Mouse (Mus musculus) spleen, adult 2 months (tissue): ENCODE measurements around the gene Ttyh2. TPM values are rescaled to one million over a fixed set of nuclear protein-coding genes. Genes with fewer than 3 reads are reported as not detected.

Experiments
- DNase-seq, 2 experiments: peaks; one replicate each; pipeline versions ENCODE4 v3.0.0 to v3.0.0-alpha.2; 2012 to 2021; ENCODE audit warnings: low spot score in 2 of 2, low read depth in 1 of 2
- H3K27ac ChIP-seq: fragments of 200-500 bp; 2 replicates; pipeline ENCODE4 v1.5.1; 2012; ENCODE audit warnings: low read length, inconsistent platforms; ENCODE audit not compliant: insufficient read depth
- H3K27me3 ChIP-seq: fragments of 200-500 bp; 2 replicates; pipeline ENCODE4 v1.6.1; 2012; ENCODE audit warnings: mild to moderate bottlenecking, moderate library complexity, low read length, inconsistent platforms; ENCODE audit not compliant: control insufficient read depth, insufficient read depth
- H3K36me3 ChIP-seq: fragments of 200-500 bp; 2 replicates; pipeline ENCODE4 v1.6.1; 2012; ENCODE audit warnings: mild to moderate bottlenecking, low read length, inconsistent platforms; ENCODE audit not compliant: control insufficient read depth, insufficient read depth
- H3K4me1 ChIP-seq: fragments of 200-500 bp; 2 replicates; pipeline ENCODE4 v1.6.1; 2011; ENCODE audit warnings: inconsistent platforms; ENCODE audit not compliant: control insufficient read depth, insufficient read depth, insufficient read length
- H3K4me3 ChIP-seq: fragments of 200-500 bp; 2 replicates; pipeline ENCODE4 v1.5.1; 2011; ENCODE audit warnings: mild to moderate bottlenecking, inconsistent platforms; ENCODE audit not compliant: insufficient read depth, insufficient read length; ENCODE audit errors: extremely low read depth
- CTCF ChIP-seq: fragments of 200-500 bp; IDR thresholded peaks from 2 replicates; pipeline ENCODE4 v1.5.1; 2011; ENCODE audit warnings: mild to moderate bottlenecking, inconsistent platforms; ENCODE audit not compliant: insufficient read depth, insufficient read length, insufficient replicate concordance; ENCODE audit errors: extremely low read depth
- POLR2A ChIP-seq: fragments of 200-500 bp; IDR thresholded peaks from 2 replicates; pipeline ENCODE4 v1.6.1; 2011; ENCODE audit warnings: low read depth, low read length, inconsistent platforms
- WGBS: fragments of 180-500 bp; shearing (Covaris S2); methylation state at CpG from one replicate; pipeline ENCODE4 v1.1.7; 2018; 5-methylcytosine and 5-hydroxymethylcytosine counted together
- polyA plus RNA-seq: library from polyadenylated mRNA; depleted of rRNA; stranded (reverse); fragments of >200 nt; gene quantifications from 2 replicates; pipeline ENCODE4 v1.2.3, GENCODE M21; 2012; rRNA removed

The Ttyh2 gene
- polyA plus RNA-seq = 18.0 and 19.2 TPM in 2 replicates

DNA sequence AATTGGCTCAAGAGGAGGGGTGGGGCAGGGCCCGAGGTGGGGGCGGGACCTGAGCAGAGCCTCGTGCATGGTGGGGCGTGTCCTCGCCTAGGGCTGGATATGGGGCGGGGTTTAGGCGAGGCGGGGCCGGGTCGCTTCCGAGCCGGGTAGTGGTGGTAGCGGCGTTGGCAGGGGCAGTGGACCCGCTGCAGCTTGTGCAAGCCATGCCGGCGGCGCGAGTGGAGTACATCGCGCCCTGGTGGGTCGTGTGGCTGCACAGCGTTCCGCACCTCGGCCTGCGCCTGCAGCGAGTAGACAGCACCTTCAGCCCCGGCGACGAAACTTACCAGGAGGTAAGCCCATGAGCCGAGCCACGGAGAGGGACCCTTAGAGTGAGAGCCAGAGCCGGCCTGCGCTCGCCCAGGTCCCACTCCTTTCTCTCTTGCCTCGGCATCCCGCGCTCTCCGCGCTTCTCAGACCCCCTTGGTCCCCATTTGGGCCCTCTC is at the start of gene Ttyh2:
Ttyh2 (plus strand) TSS at position 91 of the 485 bp plus-strand sequence.
- peak in 1 of 2 experiments; percentile 69 for DNase-seq
- WGBS = under 1% methylated on average over 40 of the region's 40 CpGs
- Histone ChIP-seq H3K27me3 (0 out of 2 replicates have a peak, but pooled peaks cover 4% of the 10 kb centered on the region), H3K36me3 (peaks cover 24% of the 10 kb centered on the region), H3K4me1 (peaks cover 15% of the 10 kb centered on the region), H3K4me3 (peak within 1 kb of the TSS; percentile 59), H3K27ac (peak within 1 kb of the TSS; percentile 5; the same call in 1 of the 2 replicates)
- TF ChIP-seq CTCF = no peak
- peak; percentile 43 for TF ChIP-seq POLR2A

DNA sequence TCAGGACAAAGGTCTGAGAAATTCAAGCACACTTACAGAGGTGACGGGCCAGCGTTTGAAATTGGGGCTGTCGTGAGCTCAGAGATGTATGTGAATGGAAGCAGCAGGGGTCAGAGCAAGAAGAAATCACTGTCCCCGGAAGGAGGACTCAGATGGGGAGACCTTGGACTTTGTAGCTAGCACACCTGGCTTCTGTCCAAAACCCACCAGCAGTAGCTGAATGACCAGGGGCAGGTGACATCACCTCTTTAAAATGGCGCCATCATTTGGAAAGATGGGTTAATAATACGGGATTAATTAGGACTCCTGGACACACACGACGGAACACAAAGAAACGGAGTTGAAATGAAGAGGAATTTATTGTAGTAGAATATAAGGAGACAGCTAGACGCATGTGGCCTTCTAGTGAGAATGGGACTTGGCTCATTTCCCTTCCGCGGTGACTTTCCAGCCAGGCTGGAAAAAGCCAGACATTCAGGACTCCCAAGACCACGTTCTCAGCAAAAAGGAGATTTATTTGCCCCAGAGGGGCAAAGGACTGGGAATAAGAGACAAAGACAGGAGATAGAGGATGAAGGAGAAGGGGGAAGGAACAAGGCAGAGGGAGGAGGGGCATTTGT is 49.0 kb upstream of the Ttyh2 start:
- Histone ChIP-seq H3K4me1 (no peaks in the 10 kb centered on the region), H3K27me3 (no peaks in the 10 kb centered on the region), H3K36me3 (no peaks in the 10 kb centered on the region), H3K27ac (no peak overlapping the region), H3K4me3 (no peak overlapping the region)
- TF ChIP-seq CTCF = no peak
- no peak for TF ChIP-seq POLR2A
- WGBS = 92% methylated on average over 13 of the region's 13 CpGs
- no peak for DNase-seq

DNA sequence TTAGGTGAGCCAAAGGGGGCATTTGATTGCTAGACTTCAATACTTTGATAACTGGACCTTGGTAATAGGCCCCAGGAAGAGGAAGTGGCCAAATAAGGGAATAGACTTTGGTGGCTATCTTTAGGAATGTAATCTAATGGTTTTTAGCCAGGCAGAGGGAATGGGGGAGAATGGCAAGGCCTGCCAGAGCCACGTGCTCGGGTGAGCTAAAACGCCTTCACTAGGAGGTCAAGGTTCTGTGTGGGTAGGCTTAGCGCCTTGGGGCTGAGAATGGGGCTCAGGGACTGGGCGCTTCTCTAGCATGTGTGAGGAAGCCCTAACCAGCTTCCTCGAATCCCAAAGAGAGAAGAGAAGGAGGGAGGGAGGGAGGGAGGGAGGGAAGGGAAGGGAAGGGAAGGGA is 48.2 kb upstream of the Ttyh2 start:
- TF ChIP-seq CTCF = no peak
- TF ChIP-seq POLR2A = no peak

DNA sequence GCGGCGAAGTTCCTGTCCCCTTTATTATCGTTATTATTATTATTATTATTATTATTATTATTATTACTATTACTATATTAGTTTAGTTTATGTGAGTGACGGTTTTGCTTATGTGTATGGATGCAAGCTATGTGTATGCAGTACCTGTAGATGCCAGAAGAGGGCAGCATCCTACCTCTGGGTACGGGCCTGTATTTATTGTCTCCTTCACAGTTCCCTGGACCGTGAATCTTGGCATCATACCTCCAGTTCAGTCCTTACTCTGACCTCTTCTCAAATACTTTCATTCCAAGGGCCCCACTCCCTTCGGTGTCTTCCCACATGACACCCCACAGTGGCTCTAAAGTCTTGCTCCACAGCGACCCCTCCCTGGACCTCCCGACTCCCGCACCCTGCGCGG is 47.2 kb upstream of the Ttyh2 start:
- DNase-seq = no peak
- no peak for TF ChIP-seq POLR2A
- no peak for TF ChIP-seq CTCF
- Histone ChIP-seq H3K4me1 (no peaks in the 10 kb centered on the region), H3K4me3 (no peak overlapping the region), H3K27me3 (no peaks in the 10 kb centered on the region), H3K27ac (no peak overlapping the region), H3K36me3 (no peaks in the 10 kb centered on the region)
- 81% methylated on average over 12 of the region's 12 CpGs for WGBS

More for the DNA sequence above, 48.2 kb upstream of the Ttyh2 start:
- Histone ChIP-seq H3K4me1 (no peaks in the 10 kb centered on the region), H3K36me3 (no peaks in the 10 kb centered on the region), H3K4me3 (no peak overlapping the region), H3K27ac (no peak overlapping the region), H3K27me3 (no peaks in the 10 kb centered on the region)
- WGBS = 72% methylated on average over 4 of the region's 6 CpGs
- DNase-seq = no peak

DNA sequence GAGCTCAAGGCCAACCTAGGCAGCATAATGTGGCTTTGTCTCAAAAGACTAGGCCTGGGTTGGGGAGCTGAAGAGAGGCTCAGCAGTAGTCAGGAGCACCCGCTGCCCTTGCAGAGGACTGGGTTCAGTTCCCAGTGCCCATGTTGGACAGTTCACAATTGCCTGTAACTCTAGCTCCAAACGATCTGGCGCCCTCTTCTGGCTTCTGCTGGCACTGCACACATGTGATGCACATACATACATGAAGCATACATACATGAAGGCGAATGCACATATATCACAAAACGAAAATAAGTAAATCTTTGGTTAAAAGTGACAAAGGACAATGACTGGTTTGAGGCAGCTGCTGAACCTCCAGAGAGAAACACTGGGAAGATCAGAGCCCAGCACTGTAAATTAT is 45.2 kb upstream of the Ttyh2 start:
- DNase-seq = no peak
- no peak overlapping the region for H3K27ac ChIP-seq
- H3K36me3 ChIP-seq = no peaks in the 10 kb centered on the region
- no peaks in the 10 kb centered on the region for H3K4me1 ChIP-seq
- no peak for TF ChIP-seq POLR2A
- TF ChIP-seq CTCF = no peak
- H3K4me3 ChIP-seq = no peak overlapping the region
- no peaks in the 10 kb centered on the region for H3K27me3 ChIP-seq
- WGBS = 82% methylated on average over 5 of the region's 5 CpGs

DNA sequence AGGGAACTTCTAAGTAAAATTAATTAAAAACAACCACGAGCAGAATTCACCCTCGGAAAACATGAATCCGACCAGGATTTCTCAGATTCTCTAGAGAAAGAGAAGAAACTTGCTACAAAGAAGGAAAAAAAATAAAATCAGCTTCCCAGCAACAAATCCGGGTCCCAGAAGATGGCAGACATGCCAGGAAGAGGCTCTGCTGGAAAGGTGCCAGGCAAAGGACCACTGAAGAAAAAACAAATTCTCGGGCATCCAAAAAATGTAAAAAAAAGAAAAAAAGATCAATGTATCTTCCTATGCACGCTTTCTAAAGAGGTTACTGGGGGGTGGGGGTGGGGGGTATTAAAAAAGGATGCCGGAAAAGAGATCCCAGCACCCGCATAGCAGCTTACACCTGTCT is 43.0 kb upstream of the Ttyh2 start:
- no peaks in the 10 kb centered on the region for H3K4me1 ChIP-seq
- no peak overlapping the region for H3K27ac ChIP-seq
- no peaks in the 10 kb centered on the region for H3K36me3 ChIP-seq
- TF ChIP-seq CTCF (no peak), POLR2A (no peak)
- DNase-seq = no peak
- no peaks in the 10 kb centered on the region for H3K27me3 ChIP-seq
- 80% methylated on average over 8 of the region's 8 CpGs for WGBS
- no peak overlapping the region for H3K4me3 ChIP-seq

DNA sequence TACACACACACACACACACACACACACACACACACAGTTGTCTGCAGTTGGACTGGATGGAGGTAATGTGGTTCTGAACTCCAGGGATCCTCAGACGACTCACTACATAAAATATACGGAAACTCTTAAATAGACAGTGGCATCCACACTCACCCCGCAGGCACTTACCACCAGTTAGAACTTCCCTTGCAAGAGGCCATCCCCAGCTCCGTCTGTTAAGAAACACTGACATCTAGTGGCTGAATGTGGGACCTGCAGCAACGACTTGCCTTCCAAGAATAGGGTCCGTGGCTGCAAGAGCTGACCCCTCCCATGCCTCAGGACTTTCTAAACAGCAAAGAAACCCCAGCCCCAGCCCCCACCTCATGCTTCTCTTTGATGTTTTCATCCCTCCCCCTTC is 38.9 kb upstream of the Ttyh2 start:
- H3K4me3 ChIP-seq = no peak overlapping the region
- H3K36me3 ChIP-seq = no peaks in the 10 kb centered on the region
- no peaks in the 10 kb centered on the region for H3K4me1 ChIP-seq
- H3K27ac ChIP-seq = no peak overlapping the region
- TF ChIP-seq POLR2A = no peak
- peak; percentile 91; the same call in 1 of the 2 replicates for TF ChIP-seq CTCF
- peak; percentile 39 to 64 for DNase-seq
- WGBS = 2% methylated on average over 6 of the region's 6 CpGs
- H3K27me3 ChIP-seq = no peaks in the 10 kb centered on the region; the same call in 1 of the 2 replicates
